Mouse (Mus musculus) brain, adult 2 months (tissue): ENCODE data around the gene Eef1akmt3.

Source experiments
- DNase-seq: peaks from one replicate; pipeline ENCODE4 v3.0.0; 2011; ENCODE audit warnings: low read depth, low spot score

Eef1akmt3 gene

DNA sequence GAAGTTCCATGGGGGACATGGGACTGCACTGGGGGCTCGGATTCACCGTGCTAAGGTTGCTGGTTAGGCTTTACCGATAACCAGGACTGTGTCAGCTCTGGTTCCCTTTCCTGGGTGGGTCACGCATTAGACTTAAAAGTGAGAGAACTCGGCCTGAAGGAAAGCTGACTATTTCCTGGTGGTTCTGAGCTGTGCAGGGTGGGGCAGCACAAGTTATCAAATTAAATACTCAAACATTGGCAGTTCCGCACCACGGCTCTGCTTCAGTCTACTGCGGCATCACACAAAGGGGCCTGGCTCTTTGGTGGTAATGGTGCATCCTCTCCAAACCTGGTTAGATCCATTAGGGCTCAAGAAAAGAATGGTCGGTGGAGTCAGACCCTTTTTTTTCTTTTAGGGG is 40.0 kb downstream of the Eef1akmt3 start:
- no peak for DNase-seq

DNA sequence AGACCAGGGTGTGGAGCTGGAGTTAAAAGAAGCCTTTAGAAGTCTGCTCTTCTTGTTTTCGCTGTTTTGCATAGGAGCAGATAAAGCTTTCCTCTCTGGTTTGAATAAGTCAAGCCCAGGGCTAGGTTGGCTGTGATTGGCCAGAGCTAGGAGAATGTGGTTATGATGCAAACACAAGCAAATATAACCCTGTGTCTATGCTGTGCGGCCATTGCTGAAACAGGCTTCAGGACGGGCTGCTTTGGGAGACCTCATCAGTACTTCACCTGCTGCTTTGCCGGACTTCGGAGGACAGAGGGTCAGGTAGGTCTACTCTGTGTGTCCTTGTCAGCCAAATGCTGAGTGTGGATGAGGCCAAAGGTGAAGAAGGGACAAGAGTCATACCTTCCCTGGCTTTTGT is 40.8 kb downstream of the Eef1akmt3 start, which contains the start of gene Avil:
Avil (plus strand) TSS at position 181 of the 400 bp plus-strand sequence.
- DNase-seq = no peak

DNA sequence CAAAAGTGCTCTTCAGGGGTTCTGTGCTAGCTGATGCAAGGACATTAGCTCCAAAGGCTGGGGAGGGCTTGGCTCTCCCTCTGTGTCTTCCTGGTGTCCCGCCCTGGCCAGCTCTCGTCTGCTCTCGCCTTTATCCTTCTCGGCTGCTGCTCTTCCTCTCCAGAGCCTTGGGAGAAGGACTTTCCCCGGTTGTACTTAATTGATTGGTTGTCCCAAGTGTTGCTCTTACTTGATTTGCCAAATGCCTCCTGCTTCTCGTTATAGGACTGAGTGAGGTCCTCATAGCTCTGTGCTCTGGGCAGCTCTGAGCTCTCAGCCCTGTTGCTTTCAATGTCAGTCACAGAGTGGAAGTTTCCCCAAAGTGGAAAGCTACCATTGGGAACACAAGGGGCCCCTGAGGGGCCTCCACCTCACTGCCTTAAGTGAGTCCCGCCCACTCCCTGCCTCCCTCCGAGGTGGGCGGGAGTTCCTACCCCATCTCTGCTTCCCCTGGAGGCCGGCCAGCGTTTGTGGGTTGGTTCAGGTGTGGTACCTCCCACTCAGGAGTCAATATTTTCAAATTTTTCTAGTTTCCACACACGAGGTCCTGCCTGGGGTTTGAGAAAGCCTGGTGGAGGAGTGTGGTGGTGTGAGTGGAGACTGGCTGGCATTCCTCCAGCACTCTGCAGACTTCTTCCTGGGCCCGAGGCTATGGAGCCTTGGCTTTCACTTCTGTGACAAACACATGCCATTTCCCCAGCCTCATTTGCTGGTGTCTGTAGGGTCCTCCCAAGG is 43.8 kb downstream of the Eef1akmt3 start:
- peak; percentile 24 for DNase-seq

DNA sequence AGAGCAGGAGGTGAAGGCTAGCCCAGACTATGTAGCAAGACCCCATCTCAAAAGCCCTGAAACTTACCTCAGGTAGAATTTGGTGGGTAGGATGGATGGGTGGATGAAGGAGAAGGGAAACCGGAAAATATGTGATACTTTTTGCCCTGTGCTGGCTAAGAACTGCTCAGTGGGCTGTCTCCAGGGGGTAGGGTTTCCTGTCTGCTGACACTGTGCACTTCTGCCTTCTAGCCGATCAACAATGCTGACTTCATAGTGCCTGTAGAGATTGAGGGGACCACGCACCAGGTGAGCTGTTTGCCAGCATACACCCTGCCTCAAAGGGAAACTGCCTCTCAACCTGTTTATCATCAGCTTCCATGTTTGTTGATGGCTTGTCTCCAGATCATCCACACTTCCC is 47.7 kb downstream of the Eef1akmt3 start:
- DNase-seq = no peak

DNA sequence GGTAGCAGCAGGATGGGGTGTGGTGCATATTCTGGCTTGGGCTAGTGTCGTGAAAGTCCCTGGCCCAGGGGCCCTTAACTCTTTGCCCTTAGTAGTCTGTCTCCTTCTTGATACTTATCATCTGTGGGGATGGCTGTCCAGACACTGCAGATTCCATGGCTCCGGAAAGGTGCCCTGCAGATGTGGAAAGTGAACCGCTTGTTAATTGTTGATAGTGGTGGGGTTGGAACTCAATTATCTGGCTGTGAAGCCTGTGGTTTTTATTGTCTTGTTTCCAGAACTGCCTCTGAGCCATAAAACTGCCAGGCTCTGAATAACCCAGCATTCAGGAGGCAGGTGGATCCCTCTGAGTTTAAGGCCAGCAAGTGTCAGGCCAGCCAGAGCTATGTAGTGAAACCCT is 49.6 kb downstream of the Eef1akmt3 start:
- no peak for DNase-seq

DNA sequence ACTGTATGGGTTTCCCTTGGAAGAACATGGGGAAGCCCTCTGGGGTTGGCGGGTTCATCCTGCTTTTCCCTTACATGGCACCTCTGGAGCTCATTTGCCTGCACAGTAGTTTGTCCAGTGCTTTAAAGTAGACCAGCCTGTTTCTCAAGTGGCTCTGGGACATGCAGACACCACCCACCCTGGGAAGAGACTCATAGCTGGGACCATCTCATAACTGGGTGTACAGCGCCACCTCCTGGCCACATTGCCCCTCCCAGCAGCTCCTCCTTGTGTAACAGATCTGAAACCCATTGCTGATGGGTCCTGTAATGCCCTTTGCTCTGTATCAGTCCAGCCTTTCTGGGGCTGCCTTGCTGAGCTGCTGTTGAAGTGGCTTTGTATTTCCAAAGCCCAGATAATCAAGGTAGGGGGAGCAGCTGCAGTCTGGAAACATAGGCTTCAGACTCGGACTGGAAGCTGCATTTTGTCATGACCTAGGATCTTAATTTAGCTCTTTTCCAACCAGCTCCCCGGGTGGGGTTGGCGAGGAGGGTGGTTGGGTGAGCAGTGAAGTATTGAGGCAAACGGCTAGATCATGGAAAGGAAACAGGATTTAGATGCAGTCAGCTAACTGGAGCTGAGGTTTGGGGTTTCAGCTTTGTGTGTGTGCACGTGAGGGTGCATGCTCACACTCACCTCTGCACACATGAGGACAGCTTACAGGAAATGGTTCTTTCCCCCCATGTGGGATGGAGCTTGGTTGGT is 50.8 kb downstream of the Eef1akmt3 start:
- DNase-seq = peak; percentile 95

DNA sequence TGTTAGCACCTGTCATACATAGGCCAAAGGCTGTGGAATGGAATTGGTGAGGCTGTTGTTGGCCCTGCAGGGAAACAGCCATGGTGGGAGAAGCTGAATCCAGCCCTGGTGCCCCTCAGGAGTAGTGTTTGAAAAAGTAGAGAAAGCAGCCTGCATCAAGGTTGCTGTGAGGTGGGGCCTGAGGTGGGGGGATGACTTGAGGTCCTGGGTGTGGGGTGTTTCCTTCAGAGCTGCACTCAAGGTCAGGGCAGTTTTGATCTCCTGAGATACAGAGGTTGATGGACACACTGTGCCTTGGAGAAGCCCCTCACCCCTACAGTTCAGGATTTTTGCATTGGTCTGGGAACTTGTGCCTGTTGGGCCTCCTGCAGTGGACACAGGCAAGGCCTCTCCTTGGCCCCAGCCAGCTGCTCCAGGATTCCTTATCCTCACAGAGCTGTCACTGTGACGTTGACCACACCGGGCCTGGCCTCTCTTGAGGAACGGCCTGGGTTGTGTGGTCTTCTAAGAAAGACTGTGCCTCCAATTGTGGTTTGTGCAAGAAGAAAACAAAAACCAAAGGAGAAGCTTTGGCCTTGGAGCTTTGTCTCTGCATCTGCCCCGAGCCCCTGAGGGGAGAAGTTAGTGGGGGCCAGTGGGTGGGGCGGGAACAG is 52.7 kb downstream of the Eef1akmt3 start:
- DNase-seq = no peak

DNA sequence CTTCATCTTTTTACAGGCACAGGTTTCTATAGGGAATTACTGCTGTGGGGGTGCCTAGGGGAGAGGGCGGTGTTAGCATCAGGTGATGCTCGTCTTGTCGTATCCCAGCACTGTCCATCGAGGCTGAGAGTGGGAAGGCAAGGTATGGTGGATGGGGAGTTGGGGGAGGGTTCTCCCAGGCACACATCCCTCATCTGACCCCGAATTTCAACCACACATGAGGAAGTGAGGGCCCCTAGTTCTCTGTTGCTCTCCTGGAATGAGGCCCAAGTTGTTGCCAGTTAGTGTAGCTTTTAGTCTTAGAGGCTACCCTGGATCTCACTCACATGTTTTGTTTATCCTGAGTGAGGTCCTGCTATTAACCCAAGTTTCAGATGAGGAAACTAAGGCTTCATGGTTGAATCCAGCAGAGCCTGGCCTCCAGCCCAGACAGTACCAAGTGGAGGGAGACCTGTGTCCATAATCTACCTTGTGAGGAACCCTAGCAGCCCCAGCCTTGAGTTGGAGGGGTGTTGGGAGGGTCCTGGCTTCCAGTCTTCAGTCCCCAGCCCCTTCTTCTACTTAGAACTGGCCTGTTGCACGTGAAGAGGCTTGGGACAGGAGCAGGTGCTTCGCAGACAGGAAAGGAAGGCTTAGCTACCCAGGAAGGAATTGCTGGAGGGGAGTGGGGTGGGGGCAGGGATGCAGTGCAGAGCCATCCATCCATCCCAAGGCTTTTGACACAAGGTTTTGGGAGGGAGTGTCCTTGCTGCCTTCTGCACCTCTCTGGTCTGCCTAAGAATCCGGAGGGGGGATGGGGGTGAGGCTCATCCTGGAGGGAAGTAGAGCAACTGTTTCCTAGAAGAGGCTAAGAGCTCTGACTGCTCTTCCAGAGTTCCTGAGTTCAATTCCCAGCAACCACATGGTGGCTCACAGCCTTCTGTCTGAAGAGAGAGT is 53.9 kb downstream of the Eef1akmt3 start:
- no peak for DNase-seq

DNA sequence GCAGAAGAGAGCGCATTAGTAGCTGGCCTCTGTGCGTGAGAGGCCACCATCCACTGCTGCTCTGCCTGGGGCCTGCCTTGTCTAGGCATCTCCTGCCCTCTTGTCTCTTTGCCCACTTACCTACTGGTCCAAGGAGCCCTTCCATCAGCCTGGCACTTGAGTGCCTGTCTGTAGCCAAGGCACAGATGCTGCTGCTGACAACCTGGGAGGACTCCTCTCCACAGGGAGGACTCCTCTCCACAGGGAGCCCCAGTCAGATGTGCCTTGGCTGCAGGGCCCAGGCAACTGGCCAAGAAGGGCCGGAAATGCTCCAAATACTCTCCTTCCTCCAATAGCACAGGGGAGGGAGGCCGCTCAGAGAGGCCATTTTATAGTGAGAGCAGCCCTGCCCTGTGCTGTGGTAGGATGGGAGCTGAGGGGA is 54.8 kb downstream of the Eef1akmt3 start:
- peak; percentile 95 for DNase-seq

DNA sequence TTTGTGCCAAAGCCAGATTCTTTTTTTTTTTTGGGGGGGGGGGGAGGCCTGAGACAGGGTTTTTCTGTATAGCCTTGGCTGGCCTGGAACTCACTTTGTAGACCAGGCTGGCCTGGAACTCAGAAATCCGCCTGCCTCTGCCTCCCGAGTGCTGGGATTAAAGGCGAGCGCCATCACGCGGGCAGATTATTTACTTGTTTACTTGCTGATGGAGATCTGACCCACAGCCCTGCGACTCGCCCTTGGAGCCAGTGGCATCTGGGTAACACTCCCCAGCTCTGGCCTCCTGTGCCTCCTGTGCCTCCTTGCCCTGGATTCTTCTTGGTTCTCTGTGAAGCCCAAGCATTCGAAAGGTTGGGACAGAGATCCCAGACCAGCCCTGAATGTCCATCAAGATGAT is 55.7 kb downstream of the Eef1akmt3 start:
- no peak for DNase-seq

DNA sequence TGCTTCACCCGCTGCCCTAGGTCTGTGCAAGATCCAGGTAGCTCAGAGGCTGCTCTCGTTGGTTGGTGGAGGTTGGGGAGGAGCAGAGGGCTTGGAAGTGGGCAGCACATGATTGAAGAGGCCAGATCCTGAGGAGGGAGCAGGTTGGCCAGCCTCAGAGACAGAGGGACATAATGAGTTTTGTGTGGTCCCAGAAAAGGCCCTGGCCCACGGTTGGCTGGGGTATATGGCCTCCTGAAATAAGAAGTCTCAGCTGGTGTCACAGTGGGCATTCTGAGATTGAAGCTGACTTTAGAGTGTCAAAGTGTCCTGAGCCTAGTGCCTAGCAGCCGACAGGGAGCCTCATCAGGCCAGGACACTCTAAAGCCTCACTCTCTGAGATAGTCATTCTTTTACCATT is 56.2 kb downstream of the Eef1akmt3 start:
- no peak for DNase-seq

DNA sequence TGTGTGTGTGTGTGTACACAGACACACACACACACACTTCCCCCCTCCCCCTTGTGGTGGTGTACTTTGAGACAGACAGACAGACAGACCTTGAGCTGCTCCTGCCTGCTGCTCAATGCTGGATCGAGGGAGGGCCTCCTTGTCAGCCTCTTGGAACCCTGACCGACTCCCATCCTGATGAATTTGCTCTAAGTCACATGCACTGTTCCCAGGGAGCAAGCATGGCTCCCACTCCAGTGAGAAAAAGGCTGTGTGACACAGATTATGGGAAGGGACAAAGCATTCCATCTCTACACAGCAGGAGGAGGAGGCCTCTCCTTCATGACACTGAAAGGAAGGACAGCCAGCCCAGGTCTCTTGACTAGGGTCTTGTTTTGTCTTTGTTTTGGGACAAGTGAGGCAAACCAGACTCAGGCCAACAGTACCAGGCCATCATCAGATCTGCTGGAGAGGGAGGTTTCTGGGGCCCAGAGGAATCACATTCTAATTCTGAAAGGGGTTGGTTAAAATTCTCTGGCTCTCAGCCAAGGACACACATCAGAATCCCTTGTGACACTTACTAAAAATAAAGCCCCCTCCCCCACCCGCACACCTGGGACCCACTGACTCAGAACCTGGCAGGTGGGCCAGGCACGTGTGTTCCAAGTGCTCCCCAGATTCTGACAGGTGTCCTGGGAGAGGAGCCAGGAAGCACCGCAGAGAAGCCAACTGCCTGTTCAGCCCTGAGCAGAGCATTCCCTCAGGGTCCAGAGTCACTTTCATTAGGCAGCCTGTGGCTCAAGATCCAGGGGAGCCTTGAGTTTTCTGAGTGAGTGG is 56.9 kb downstream of the Eef1akmt3 start:
- DNase-seq = peak; percentile 93

DNA sequence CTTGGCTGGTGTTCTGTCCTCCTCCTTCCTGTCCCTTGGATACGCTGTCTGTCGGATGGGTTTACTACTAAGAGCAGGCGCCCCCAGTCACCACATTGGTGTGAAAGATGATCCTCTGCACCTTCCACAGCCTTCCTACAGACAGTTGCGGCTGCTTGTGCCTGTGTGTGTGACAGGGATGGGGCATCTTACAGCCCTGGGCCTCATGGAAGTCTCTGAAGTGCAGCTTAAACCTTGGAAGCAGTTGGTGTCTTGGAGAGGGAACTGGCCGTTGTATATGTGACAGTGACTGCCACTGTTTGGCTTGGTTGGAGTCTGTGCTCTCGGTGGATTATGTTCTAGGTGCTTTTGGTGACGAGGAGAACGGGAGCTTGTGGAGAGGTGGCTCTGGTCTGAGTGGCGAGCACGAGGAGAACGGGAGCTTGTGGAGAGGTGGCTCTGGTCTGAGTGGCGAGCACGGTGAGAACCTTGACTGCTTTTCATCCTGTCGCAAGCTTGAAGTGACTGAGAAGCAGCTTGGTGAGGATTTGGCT is 58.1 kb downstream of the Eef1akmt3 start:
- peak; percentile 20 for DNase-seq

DNA sequence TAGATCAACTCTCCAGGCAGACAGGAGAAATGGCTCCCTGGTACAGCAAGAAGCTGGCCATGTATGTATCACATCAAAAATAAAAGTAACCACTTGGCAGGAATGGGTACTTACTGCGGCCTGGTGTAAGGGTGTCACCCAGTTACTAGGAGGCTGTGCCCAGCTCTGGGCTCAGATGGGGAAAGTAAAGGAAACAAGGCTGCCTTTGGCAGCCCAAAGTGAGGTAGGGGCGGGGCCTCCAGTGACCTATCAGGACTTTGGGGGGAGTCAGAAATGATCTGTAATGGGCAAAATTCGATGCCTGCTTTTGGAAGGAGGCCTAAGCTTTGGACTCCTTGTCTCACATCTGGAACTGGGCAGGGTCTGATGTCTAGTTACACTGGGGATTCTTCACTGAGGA is 59.6 kb downstream of the Eef1akmt3 start:
- peak; percentile 41 for DNase-seq
